Mouse (Mus musculus) olfactory bulb, adult 2 months (tissue): ENCODE measurements at regions not wholly inside any gene's neighbourhood (a gene's known extent, or its start where the extent isn't known, plus 50 kb on each side); places are given as distances from the start of the nearest gene placed in this dataset.

Experiments
- CTCF ChIP-seq: fragments of 200-500 bp; IDR thresholded peaks from 2 replicates; pipeline ENCODE4 v1.5.1; 2012; ENCODE audit warnings: low read depth, mild to moderate bottlenecking, low read length, moderate library complexity; ENCODE audit not compliant: insufficient read depth
- POLR2A ChIP-seq: fragments of 200-500 bp; IDR thresholded peaks from 2 replicates; pipeline ENCODE4 v1.6.1; 2012; ENCODE audit warnings: mild to moderate bottlenecking, low read depth, low read length, moderate library complexity; ENCODE audit not compliant: insufficient read depth

GRCm38 (mm10) chr10:16633236-16633635, 1089.8 kb upstream of the Cited2 start:
- TF ChIP-seq CTCF = no peak
- no peak for TF ChIP-seq POLR2A
